ENCODE assay signal across 8 mouse cellular contexts in genomic region chr17:35241305-35242014, GRCm38 (mm10). TPM values are rescaled to one million over a fixed set of nuclear protein-coding genes. Genes with fewer than 3 reads are reported as not detected.
DNase-seq lines count a peak whose midpoint lies in the region; ATAC-seq lines count a peak whose summit lies in the region.

TSS of gene Ddx39b (plus strand) at chr17:35241746.

- peak within 1 kb of the TSS; percentile 90 for H3K4me3 ChIP-seq in hindbrain, embryonic 14.5 days (replicated peaks; ENCODE audit: low read length)

- DNase-seq in R1 (ENCODE audit: low read depth, low spot score): peak; percentile 98
- DNase-seq in cerebellum, postnatal 25 days: peak; percentile 97 to 98
- peak; percentile 92 to 94 for DNase-seq in frontal cortex, postnatal 25 days (ENCODE audit: low spot score in 2 of 2)
- peak; percentile 97 for DNase-seq in hindbrain, embryonic 14.5 days (ENCODE audit: low spot score)
- DNase-seq in layer of hippocampus, postnatal 36 days: peak; percentile 97
- peak; percentile 95 for DNase-seq in lung, postnatal 36 days
- DNase-seq in retina, postnatal 1 day: peak; percentile 98
- DNase-seq in urinary bladder, adult 18-20 months (ENCODE audit: low spot score in 2 of 2): peak; percentile 91 to 94

- H3K9me3 ChIP-seq in hindbrain, embryonic 14.5 days (ENCODE audit: control insufficient read depth, low read length): no peaks in the 10 kb centered on the region

- peak within 1 kb of the TSS; percentile 99 for H3K9ac ChIP-seq in hindbrain, embryonic 14.5 days

- ATAC-seq in hindbrain, embryonic 14.5 days (ENCODE audit: low FRiP score): peak; percentile 91

- under 1% methylated on average over 69 of the region's 69 CpGs for WGBS in hindbrain, embryonic 14.5 days

- H3K4me2 ChIP-seq in hindbrain, embryonic 14.5 days (replicated peaks): peak within 1 kb of the TSS; percentile 67

- H3K36me3 ChIP-seq in hindbrain, embryonic 14.5 days (replicated peaks; ENCODE audit: control insufficient read depth, insufficient read depth): peaks cover 32% of the 10 kb centered on the region

- H3K27ac ChIP-seq in hindbrain, embryonic 14.5 days: peak within 1 kb of the TSS; percentile 99

- no peaks in the 10 kb centered on the region for H3K27me3 ChIP-seq in hindbrain, embryonic 14.5 days (ENCODE audit: control insufficient read depth, insufficient read depth, low read length)

- H3K4me1 ChIP-seq in hindbrain, embryonic 14.5 days (replicated peaks; ENCODE audit: control insufficient read depth, insufficient read depth, low read length): peaks cover 38% of the 10 kb centered on the region

RNA-seq across cellular contexts. Expression of gene Ddx39b, which starts in this region (rescaled TPM):
- 341 and 346 TPM in 2 replicates for polyA plus RNA-seq in hindbrain, embryonic 14.5 days (2014; fragmentation: Nextera tagmentation; extraction: Ambion mirVana)
- total RNA-seq in layer of hippocampus, postnatal 36 days (2021): 100 to 1,000 TPM; 220 to 232 TPM

Comparison
In these comparisons a context has a peak if more than half of its experiments do, and no peak if none do; other contexts are left out.
1. Peak in every context shown above with its lines: DNase-seq, ATAC-seq, H3K4me3 ChIP-seq and H3K27ac ChIP-seq.